Comparison of ENCODE assay signal across 10 mouse cellular contexts in genomic region chr1:59592876-59593275, GRCm38 (mm10).
DNase-seq lines count a peak whose midpoint lies in the region; ATAC-seq and TF ChIP-seq lines count a peak whose summit lies in the region.
"Had no signal": no experiment of that assay in that cellular context is flagged by ENCODE, and none has a peak within 500 bp of the region (broad histone marks: within the 10 kb centered on the region; RNA-seq: fewer than 3 reads in every experiment).

No protein-coding gene starts in this region.

- peaks cover 22 to 25% of the 10 kb centered on the region in 2 experiments for H3K4me1 ChIP-seq in CH12.LX (ENCODE audit: control insufficient read depth in 1 of 2, insufficient read depth in 2 of 2)
- peaks cover 10% of the 10 kb centered on the region for H3K4me1 ChIP-seq in hindbrain, embryonic 12.5 days

- TF ChIP-seq EP300 in CH12.LX (IDR thresholded peaks at IDR 0.05; ENCODE audit: low read length): no peak

- in situ Hi-C loops in CH12.LX (cut with MboI; ENCODE audit: low pct_ligation_motif_present, low pct_unique_long_range_greater_than_20kb, low sequenced_read_pairs): no loop called here

- no peaks in the 10 kb centered on the region for H3K36me3 ChIP-seq in CH12.LX (replicated peaks in 1 of 2; ENCODE audit: control insufficient read depth in 1 of 2, insufficient read depth in 1 of 2, low read length in 1 of 2)
- H3K36me3 ChIP-seq in hindbrain, embryonic 12.5 days: no peaks in the 10 kb centered on the region

- TF ChIP-seq POLR2A in CH12.LX (IDR thresholded peaks at IDR 0.05; ENCODE audit: low read depth, low read length): no peak

- TF ChIP-seq RAD21 in CH12.LX (IDR thresholded peaks at IDR 0.05; ENCODE audit: low read depth, low read length): no peak

- H3K9ac ChIP-seq in CH12.LX (ENCODE audit: insufficient read depth, low read depth): peak overlapping the region; percentile 36; the same call in 1 of the 2 replicates
- no peak overlapping the region for H3K9ac ChIP-seq in hindbrain, embryonic 12.5 days

- ATAC-seq in hindbrain, embryonic 12.5 days (ENCODE audit: low FRiP score): no peak
- ATAC-seq in megakaryocyte, adult 5-6 weeks (ENCODE audit: poor library complexity, severe bottlenecking): 0 out of 2 replicates have a peak, but pooled peaks have one; percentile 28
- ATAC-seq: activated CD4-positive, CD25-positive, alpha-beta regulatory T cell, adult 4 months had no signal

- DNase-seq in gastrocnemius, adult 18-20 months (ENCODE audit: low spot score): peak; percentile 58
- no peak for DNase-seq in gastrocnemius, postnatal 36 days
- DNase-seq in CH12.LX (ENCODE audit: extremely low read depth): no peak
- no peak for DNase-seq in kidney, postnatal 25 days
- no peak for DNase-seq in spleen, postnatal 36 days (ENCODE audit: low spot score in 2 of 2)
- DNase-seq in cerebellum, adult 18-20 months: no peak
- DNase-seq: B cell, adult 2 months had no signal

- no peaks in the 10 kb centered on the region for H3K9me3 ChIP-seq in CH12.LX (replicated peaks; ENCODE audit: low read length)
- no peaks in the 10 kb centered on the region for H3K9me3 ChIP-seq in hindbrain, embryonic 12.5 days (replicated peaks)

- H3K4me2 ChIP-seq in CH12.LX (ENCODE audit: insufficient read depth, low read depth, poor library complexity, severe bottlenecking): no peak overlapping the region
- H3K4me2 ChIP-seq in hindbrain, embryonic 12.5 days (replicated peaks): peak overlapping the region; percentile 26

- dilution Hi-C loops in CH12.LX (cut with MboI; ENCODE audit: extremely low pct_ligation_motif_present, extremely low pct_unique_long_range_greater_than_20kb, low sequenced_read_pairs): no loop called here

- no peak overlapping the region for H3K4me3 ChIP-seq in CH12.LX (replicated peaks in 1 of 3; ENCODE audit: low read depth in 2 of 3, low read length in 2 of 3, poor library complexity in 1 of 3)
- no peak overlapping the region for H3K4me3 ChIP-seq in hindbrain, embryonic 12.5 days

- no peak overlapping the region for H3K27ac ChIP-seq in CH12.LX (ENCODE audit: insufficient read depth, low read depth)
- no peak overlapping the region for H3K27ac ChIP-seq in hindbrain, embryonic 12.5 days

- intact Hi-C loops in gastrocnemius, postnatal 36 days (cut with DNase I): no loop called here

- no peaks in the 10 kb centered on the region for H3K27me3 ChIP-seq in CH12.LX (replicated peaks)
- H3K27me3 ChIP-seq in hindbrain, embryonic 12.5 days: peaks cover 19% of the 10 kb centered on the region

- H3K79me2 ChIP-seq in CH12.LX (replicated peaks; ENCODE audit: control insufficient read depth, extremely low read depth, insufficient read depth, poor library complexity, severe bottlenecking): no peaks in the 10 kb centered on the region; the same call in 1 of the 2 replicates

- 28% methylated on average over 12 of the region's 12 CpGs for WGBS in hindbrain, embryonic 12.5 days

- no peak for TF ChIP-seq CTCF in CH12.LX (conservative IDR thresholded peaks at IDR 0.05 in 1 of 2, IDR thresholded peaks at IDR 0.05 in 1 of 2; ENCODE audit: low read depth in 2 of 2, low read length in 2 of 2)

TF ChIP-seq in CH12.LX, 34 proteins besides CTCF, POLR2A, EP300 and RAD21:
- TF ChIP-seq USF2 (conservative IDR thresholded peaks at IDR 0.05; ENCODE audit: low read depth, low read length): no peak
